Mouse (Mus musculus): ENCODE data around the gene Sh2d3c. TPM values are rescaled to one million over a fixed set of nuclear protein-coding genes. Genes with fewer than 3 reads are reported as not detected.
A peak's percentile ranks its signal among the peaks of the same experiment; 100 is the strongest.

Sh2d3c gene
- total and polyA plus RNA-seq, 3 experiments = 4.8 to 25.8 (median 11.1) TPM

- dilution Hi-C loops (cut with MboI; ENCODE audit: extremely low pct_ligation_motif_present, extremely low pct_unique_long_range_greater_than_20kb, low sequenced_read_pairs) (no loop called here), in situ Hi-C loops (cut with MboI; ENCODE audit: low pct_ligation_motif_present, low pct_unique_long_range_greater_than_20kb, low sequenced_read_pairs) (loop anchor here (5.0 kb wide), 1 partner anchor 41 kb away; no protein-coding TSS in a partner anchor)
- Histone ChIP-seq H3K27ac (ENCODE audit: insufficient read depth, low read depth) (no peak overlapping the region), H3K9me3 (replicated peaks; ENCODE audit: low read length) (peaks cover 5% of the 10 kb centered on the region), H3K36me3 (replicated peaks in 1 of 2; ENCODE audit: control insufficient read depth in 1 of 2, insufficient read depth in 1 of 2, low read length in 1 of 2) (peaks cover 0 to 5% of the 10 kb centered on the region in 2 experiments), H3K4me3 (replicated peaks in 1 of 3; ENCODE audit: low read depth in 2 of 3, low read length in 2 of 3, poor library complexity in 1 of 3) (no peak overlapping the region), H3K4me1 (ENCODE audit: control insufficient read depth in 1 of 2, insufficient read depth in 2 of 2) (peaks cover 11% of the 10 kb centered on the region in 2 experiments), H3K4me2 (ENCODE audit: insufficient read depth, low read depth, poor library complexity, severe bottlenecking) (no peak overlapping the region), H3K79me2 (replicated peaks; ENCODE audit: control insufficient read depth, extremely low read depth, insufficient read depth, poor library complexity, severe bottlenecking) (no peaks in the 10 kb centered on the region), H3K9ac (ENCODE audit: insufficient read depth, low read depth) (no peak overlapping the region), H3K27me3 (replicated peaks) (no peaks in the 10 kb centered on the region)
- TF ChIP-seq JUN (IDR thresholded peaks at IDR 0.05; ENCODE audit: insufficient read depth, low read depth, low read length) = no peak
- TF ChIP-seq GABPA (IDR thresholded peaks at IDR 0.05; ENCODE audit: insufficient replicate concordance, low read depth, low read length) = no peak
- no peak for TF ChIP-seq MEF2A (IDR thresholded peaks at IDR 0.05; ENCODE audit: borderline replicate concordance, low read depth, low read length)
- TF ChIP-seq TBP (conservative IDR thresholded peaks at IDR 0.05; ENCODE audit: low read depth, low read length) = no peak
- TF ChIP-seq MXI1 (IDR thresholded peaks at IDR 0.05; ENCODE audit: low read depth, low read length) = no peak
- no peak for TF ChIP-seq RCOR1 (conservative IDR thresholded peaks at IDR 0.05; ENCODE audit: low read depth, low read length)
- TF ChIP-seq EP300 (IDR thresholded peaks at IDR 0.05; ENCODE audit: low read length) = no peak
- TF ChIP-seq POLR2AphosphoS2 (IDR thresholded peaks at IDR 0.05; ENCODE audit: low read depth, low read length) = no peak
- TF ChIP-seq ZC3H11A (IDR thresholded peaks at IDR 0.05; ENCODE audit: low read depth, low read length) = no peak
- TF ChIP-seq MAFK (IDR thresholded peaks at IDR 0.05; ENCODE audit: insufficient replicate concordance, low read length) = no peak
- no peak for TF ChIP-seq PAX5 (IDR thresholded peaks at IDR 0.05; ENCODE audit: low read length)
- TF ChIP-seq MYC (IDR thresholded peaks at IDR 0.05; ENCODE audit: low read depth, low read length) = no peak
- TF ChIP-seq UBTF (IDR thresholded peaks at IDR 0.05; ENCODE audit: low read depth, low read length) = no peak
- no peak for TF ChIP-seq NRF1 (IDR thresholded peaks at IDR 0.05; ENCODE audit: low read depth, low read length)
- no peak for TF ChIP-seq RAD21 (IDR thresholded peaks at IDR 0.05; ENCODE audit: low read depth, low read length)
- no peak for TF ChIP-seq ZKSCAN1 (IDR thresholded peaks at IDR 0.05; ENCODE audit: borderline replicate concordance, low read depth, low read length)
- TF ChIP-seq CHD1 (IDR thresholded peaks at IDR 0.05; ENCODE audit: low read depth, low read length) = no peak
- TF ChIP-seq SIN3A (IDR thresholded peaks at IDR 0.05; ENCODE audit: low read length) = no peak
- peak; percentile 10 for DNase-seq (ENCODE audit: extremely low read depth)
Measured at GRCm38 (mm10) chr2:32673176-32673917, 47.5 kb upstream of the Sh2d3c start.

- Histone ChIP-seq H3K27me3 (replicated peaks) (no peaks in the 10 kb centered on the region), H3K9me3 (replicated peaks; ENCODE audit: low read length) (peaks cover 5% of the 10 kb centered on the region), H3K9ac (ENCODE audit: insufficient read depth, low read depth) (no peak overlapping the region), H3K79me2 (replicated peaks; ENCODE audit: control insufficient read depth, extremely low read depth, insufficient read depth, poor library complexity, severe bottlenecking) (no peaks in the 10 kb centered on the region), H3K4me3 (replicated peaks in 1 of 3; ENCODE audit: low read depth in 2 of 3, low read length in 2 of 3, poor library complexity in 1 of 3) (no peak overlapping the region), H3K4me1 (ENCODE audit: control insufficient read depth in 1 of 2, insufficient read depth in 2 of 2) (peaks cover 11% of the 10 kb centered on the region in 2 experiments), H3K27ac (ENCODE audit: insufficient read depth, low read depth) (no peak overlapping the region), H3K36me3 (replicated peaks in 1 of 2; ENCODE audit: control insufficient read depth in 1 of 2, insufficient read depth in 1 of 2, low read length in 1 of 2) (peaks cover 0 to 20% of the 10 kb centered on the region in 2 experiments), H3K4me2 (ENCODE audit: insufficient read depth, low read depth, poor library complexity, severe bottlenecking) (no peak overlapping the region)
- TF ChIP-seq SMC3 (IDR thresholded peaks at IDR 0.05; ENCODE audit: low read depth, low read length) (peak; percentile 22; the same call in 1 of the 2 replicates), MXI1 (IDR thresholded peaks at IDR 0.05; ENCODE audit: low read depth, low read length) (no peak), CTCF (conservative IDR thresholded peaks at IDR 0.05 in 1 of 2, IDR thresholded peaks at IDR 0.05 in 1 of 2; ENCODE audit: low read depth in 2 of 2, low read length in 2 of 2) (peak in 1 of 2 experiments; percentile 40; a peak in 1 of 4 replicates), ETS1 (conservative IDR thresholded peaks at IDR 0.05; ENCODE audit: low read depth, low read length) (no peak), CHD1 (IDR thresholded peaks at IDR 0.05; ENCODE audit: low read depth, low read length) (no peak), RAD21 (IDR thresholded peaks at IDR 0.05; ENCODE audit: low read depth, low read length) (peak; percentile 12), USF2 (conservative IDR thresholded peaks at IDR 0.05; ENCODE audit: low read depth, low read length) (no peak)
- in situ Hi-C loops (cut with MboI; ENCODE audit: low pct_ligation_motif_present, low pct_unique_long_range_greater_than_20kb, low sequenced_read_pairs) = no loop called here
- no peak for DNase-seq (ENCODE audit: extremely low read depth)
- dilution Hi-C loops (cut with MboI; ENCODE audit: extremely low pct_ligation_motif_present, extremely low pct_unique_long_range_greater_than_20kb, low sequenced_read_pairs) = no loop called here
Measured at GRCm38 (mm10) chr2:32676821-32677220, 44.0 kb upstream of the Sh2d3c start.
